Mouse (Mus musculus) left cerebral cortex, adult 2 months (tissue): ENCODE measurements around the gene Gm32687. TPM values are rescaled to one million over a fixed set of nuclear protein-coding genes. Genes with fewer than 3 reads are reported as not detected.
"Not testable (repeated sequence)": the region's sequence is repeated elsewhere in the genome, so short reads cannot be mapped to it uniquely, and the experiment has no call there.

Source experiments
- DNase-seq, 2 experiments: peaks; one replicate each; pipeline ENCODE4 v3.0.0; 2021 to 2022; ENCODE audit warnings: low spot score in 2 of 2, mixed read lengths in 1 of 2; ENCODE audit errors: extremely low spot score in 1 of 2
- H3K27ac ChIP-seq: fragments of 200-600 bp; 2 replicates; pipeline ENCODE4 v1.8.1; 2022
- H3K4me3 ChIP-seq: fragments of 200-600 bp; 2 replicates; pipeline ENCODE4 v1.8.1; 2022
- intact Hi-C: fragments of 180-260 bp; cut with DNase I; formaldehyde crosslinking; loops from one replicate; pipeline ENCODE4 v1.15.1; 2025
- long read RNA-seq, 2 experiments: library from polyadenylated mRNA; stranded (forward); transcript quantifications; one replicate each; pipeline ENCODE4 v2.0.0; 2021; ENCODE audit warnings: borderline mapping rate in 2 of 2
- total RNA-seq, 2 experiments: library from RNA; stranded (reverse); gene quantifications; 2 replicates each; pipeline ENCODE4 v1.2.3; 2021

The Gm32687 gene
- 1 to 10 TPM; 3.2 to 3.7 TPM for total RNA-seq
- long read RNA-seq, experiment 1, partial matches to known transcripts: 1 of 5 reads
- long read RNA-seq, experiment 1, other reads (novel, unspliced or antisense): 1 of 5 reads
- long read RNA-seq, experiment 2, partial matches to known transcripts: 0 of 1 reads
- long read RNA-seq, experiment 2, other reads (novel, unspliced or antisense): 0 of 1 reads

- intact Hi-C loops, H3K4me3 ChIP-seq, H3K27ac ChIP-seq: not testable (repeated sequence)
- DNase-seq: peak; percentile 5 to 7
These were observed at the start of gene Gm32687 for GRCm38 (mm10) chr10:81863409-81864407. Gene Gm32687 (plus strand): TSS chr10:81863934.

GRCm38 (mm10) chr10:81846219-81846618, 17.5 kb upstream of the Gm32687 start:
- DNase-seq, H3K27ac ChIP-seq, intact Hi-C loops, H3K4me3 ChIP-seq: not testable (repeated sequence)

DNA sequence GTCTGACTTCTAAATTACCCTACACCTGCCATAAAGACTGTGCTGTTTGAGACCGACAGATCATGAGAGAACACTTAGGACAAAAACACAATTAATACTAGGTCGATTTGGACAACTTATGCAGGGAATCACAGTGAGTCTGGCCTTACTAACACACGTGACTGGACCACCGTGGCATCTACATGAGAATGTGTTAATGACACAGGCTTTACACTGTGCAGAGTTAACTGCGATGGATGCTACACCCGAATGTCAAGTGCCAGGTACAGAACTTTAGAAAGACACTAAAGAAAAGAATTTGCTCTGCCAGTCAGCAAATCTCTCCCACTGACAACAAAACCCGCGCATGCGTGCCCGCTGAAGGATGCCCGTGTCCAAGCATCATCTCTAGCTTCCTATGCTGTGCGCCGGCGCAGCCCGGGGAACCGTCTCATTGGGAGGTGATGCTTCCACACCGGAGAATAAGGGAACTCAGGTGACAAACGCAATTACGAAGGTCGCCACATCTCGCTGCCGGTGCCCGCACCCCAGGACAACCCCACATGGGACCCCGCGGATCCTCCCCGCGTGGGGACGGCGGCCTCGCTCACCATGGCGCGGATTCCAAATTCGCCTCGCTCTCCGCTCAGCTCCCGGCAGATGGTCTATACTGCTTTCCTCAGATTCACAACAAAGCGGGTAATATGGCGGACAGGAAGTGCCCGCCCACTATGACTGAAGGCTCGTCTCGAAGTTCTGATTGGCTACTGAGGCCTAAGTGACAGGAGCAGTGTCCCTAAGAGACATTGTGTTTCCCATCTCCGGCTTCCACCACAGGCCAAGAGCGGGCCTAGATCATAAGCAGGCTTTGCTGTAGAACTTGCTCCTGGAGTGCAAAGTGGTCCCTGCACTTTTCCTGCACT, 66.4 kb downstream of the Gm32687 start, which contains the start of gene Zfp781:
Gene Zfp781 (minus strand): TSS at position 639 of the 902 bp plus-strand sequence.
- DNase-seq, H3K27ac ChIP-seq, H3K4me3 ChIP-seq, intact Hi-C loops: not testable (repeated sequence)

Other genes starting within 250 kb of the Gm32687 start
- 10 to 100 TPM; 26.8 to 28.6 TPM for gene Sirt6, start 236.1 kb upstream of the Gm32687 start, total RNA-seq
- gene Ankrd24, start 235.4 kb upstream of the Gm32687 start, total RNA-seq: 10 to 100 TPM; 46.4 to 47.3 TPM
- 1 to 10 TPM; 4.3 to 5.0 TPM for gene Gm10778, start 214.9 kb upstream of the Gm32687 start, total RNA-seq
- gene Zfp433, start 159.1 kb upstream of the Gm32687 start, total RNA-seq: 10 to 100 TPM in 1 of 2 experiments, 1 to 10 TPM in 1; 8.7 to 10.5 TPM
- 10 to 100 TPM; 10.5 to 11.3 TPM for gene Gm3055, start 92.8 kb upstream of the Gm32687 start, total RNA-seq
- gene Gm4767, start 51.7 kb upstream of the Gm32687 start, total RNA-seq: 1 to 10 TPM; 2.9 to 3.0 TPM
- 1 to 10 TPM; 4.0 to 5.3 TPM for gene Zfp781, start 66.5 kb downstream of the Gm32687 start, total RNA-seq
- gene Zfp873, start 184.2 kb downstream of the Gm32687 start, total RNA-seq: 10 to 100 TPM; 10.7 to 11.5 TPM
- 1 to 10 TPM; 7.4 to 8.8 TPM for gene BC024063, start 219.4 kb downstream of the Gm32687 start, total RNA-seq